Mouse (Mus musculus) G1E-ER4 (cell line): Measurements from ENCODE around the gene Ankrd28. TPM values are rescaled to one million over a fixed set of nuclear protein-coding genes. Genes with fewer than 3 reads are reported as not detected.

Experiments
- GATA1 ChIP-seq: IDR thresholded peaks from one replicate; pipeline ENCODE4 v1.8.0; 2012; ENCODE audit warnings: low read length, inconsistent platforms
- polyA plus RNA-seq: library from polyadenylated mRNA; stranded (reverse); fragments of >175 nt; gene quantifications from 2 replicates; pipeline ENCODE4 v1.2.3, GENCODE M21; 2012

Gene Ankrd28
- polyA plus RNA-seq = 2.6 and 3.4 TPM in 2 replicates

- no peak for TF ChIP-seq GATA1
Observed at GRCm38 (mm10) chr14:31830571-31831369, at the start of gene Ankrd28. Gene Ankrd28, minus strand, starts transcription at chr14:31830651.

GRCm38 (mm10) chr14:31879456-31879855 lies 49.0 kb upstream of the Ankrd28 start:
- no peak for TF ChIP-seq GATA1

GRCm38 (mm10) chr14:31872130-31872529 lies 41.7 kb upstream of the Ankrd28 start:
- no peak for TF ChIP-seq GATA1

- TF ChIP-seq GATA1 = no peak
Observed at GRCm38 (mm10) chr14:31870436-31870835, 40.0 kb upstream of the Ankrd28 start.

- no peak for TF ChIP-seq GATA1
Observed at GRCm38 (mm10) chr14:31868591-31868990, 38.1 kb upstream of the Ankrd28 start.

- TF ChIP-seq GATA1 = no peak
Observed at GRCm38 (mm10) chr14:31858679-31859078, 28.2 kb upstream of the Ankrd28 start.

GRCm38 (mm10) chr14:31857096-31857975 lies 26.9 kb upstream of the Ankrd28 start:
- no peak for TF ChIP-seq GATA1

GRCm38 (mm10) chr14:31856007-31856406 lies 25.6 kb upstream of the Ankrd28 start:
- no peak for TF ChIP-seq GATA1

GRCm38 (mm10) chr14:31854667-31855066 lies 24.2 kb upstream of the Ankrd28 start:
- no peak for TF ChIP-seq GATA1

- TF ChIP-seq GATA1 = no peak
Observed at GRCm38 (mm10) chr14:31843571-31843970, 13.1 kb upstream of the Ankrd28 start.

- no peak for TF ChIP-seq GATA1
Observed at GRCm38 (mm10) chr14:31832022-31832421, 1.6 kb upstream of the Ankrd28 start.

- TF ChIP-seq GATA1 = no peak
Observed at GRCm38 (mm10) chr14:31831370-31831712, 890 bp upstream of the Ankrd28 start.

GRCm38 (mm10) chr14:31829761-31830562 lies 489 bp downstream of the Ankrd28 start:
- no peak for TF ChIP-seq GATA1

GRCm38 (mm10) chr14:31827221-31827620 lies 3.2 kb downstream of the Ankrd28 start:
- no peak for TF ChIP-seq GATA1

GRCm38 (mm10) chr14:31809942-31810341 lies 20.5 kb downstream of the Ankrd28 start:
- TF ChIP-seq GATA1 = no peak

GRCm38 (mm10) chr14:31803791-31804190 lies 26.7 kb downstream of the Ankrd28 start:
- TF ChIP-seq GATA1 = no peak
